Mouse (Mus musculus): ENCODE results near the gene Cdc42ep5.

GRCm38 (mm10) chr7:4119976-4120921 lies 44.4 kb downstream of the Cdc42ep5 start:
- TF ChIP-seq CTCF (IDR thresholded peaks at IDR 0.05; ENCODE audit: low read depth, low read length) (no peak), GATA1 (IDR thresholded peaks at IDR 0.05; ENCODE audit: borderline replicate concordance, low read length) (no peak)

Measured in G1E (cell line).